Mouse (Mus musculus) kidney, adult 2 months (tissue): ENCODE results near the gene 2310022A10Rik. TPM values are rescaled to one million over a fixed set of nuclear protein-coding genes. Genes with fewer than 3 reads are reported as not detected.
A peak's percentile ranks its signal among the peaks of the same experiment; 100 is the strongest.

Source experiments
- DNase-seq: peaks from one replicate; pipeline ENCODE4 v3.0.0; 2021
- H3K27ac ChIP-seq: fragments of 200-500 bp; 2 replicates; pipeline ENCODE4 v1.5.1; 2012; ENCODE audit warnings: low read depth, low read length, control low read depth, inconsistent platforms; ENCODE audit not compliant: insufficient read depth
- H3K27me3 ChIP-seq: fragments of 200-500 bp; replicated peaks from 2 replicates; pipeline ENCODE4 v1.6.1; 2012; ENCODE audit warnings: mild to moderate bottlenecking, moderate library complexity, low read length, inconsistent platforms; ENCODE audit not compliant: control insufficient read depth, insufficient read depth
- H3K36me3 ChIP-seq: fragments of 200-500 bp; 2 replicates; pipeline ENCODE4 v1.6.1; 2012; ENCODE audit warnings: mild to moderate bottlenecking, moderate library complexity, low read length, inconsistent platforms; ENCODE audit not compliant: control insufficient read depth, insufficient read depth
- H3K4me1 ChIP-seq: fragments of 200-500 bp; 2 replicates; pipeline ENCODE4 v1.6.1; 2011; ENCODE audit warnings: low read length; ENCODE audit not compliant: control insufficient read depth, insufficient read depth
- H3K4me3 ChIP-seq: fragments of 200-500 bp; 2 replicates; pipeline ENCODE4 v1.5.1; 2011; ENCODE audit warnings: mild to moderate bottlenecking, low read depth, low read length, control low read depth; ENCODE audit not compliant: insufficient read depth
- CTCF ChIP-seq: fragments of 200-500 bp; conservative IDR thresholded peaks from 2 replicates; pipeline ENCODE4 v1.5.1; 2011; ENCODE audit warnings: low read depth, mild to moderate bottlenecking, control low read depth, low read length, moderate library complexity, mixed read lengths; ENCODE audit not compliant: insufficient read depth, insufficient read length
- POLR2A ChIP-seq: fragments of 200-500 bp; IDR thresholded peaks from one replicate; pipeline ENCODE4 v1.6.1; 2011; ENCODE audit warnings: low read depth, low read length, control low read depth
- WGBS: fragments of 180-500 bp; shearing (Covaris S2); methylation state at CpG from one replicate; pipeline ENCODE4 v1.1.7; 2018; 5-methylcytosine and 5-hydroxymethylcytosine counted together
- polyA plus RNA-seq: library from polyadenylated mRNA; depleted of rRNA; stranded (reverse); fragments of >200 nt; gene quantifications from 2 replicates; pipeline ENCODE4 v1.2.3, GENCODE M21; 2012

2310022A10Rik gene
- polyA plus RNA-seq, 1 experiment, result 19.3 TPM

- Histone ChIP-seq H3K36me3 (no peaks in the 10 kb centered on the region), H3K27ac (no peak overlapping the region; the same call in 1 of the 2 replicates), H3K27me3 (no peaks in the 10 kb centered on the region), H3K4me1 (peaks cover 4% of the 10 kb centered on the region; the same call in 1 of the 2 replicates), H3K4me3 (peak overlapping the region; percentile 7)
- TF ChIP-seq CTCF (no peak), POLR2A (no peak)
- no peak for DNase-seq
- 48% methylated on average over 5 of the region's 5 CpGs for WGBS
These were observed 963 bp upstream of the 2310022A10Rik start for GRCm38 (mm10) chr7:27552070-27552469.

GRCm38 (mm10) chr7:27560291-27560887, 7.4 kb downstream of the 2310022A10Rik start:
- Histone ChIP-seq H3K27me3 (no peaks in the 10 kb centered on the region), H3K4me3 (no peak overlapping the region), H3K4me1 (no peaks in the 10 kb centered on the region), H3K36me3 (no peaks in the 10 kb centered on the region), H3K27ac (no peak overlapping the region)
- 46% methylated on average over 8 of the region's 8 CpGs for WGBS
- TF ChIP-seq POLR2A (no peak), CTCF (no peak)
- no peak for DNase-seq

- DNase-seq, result no peak
- Histone ChIP-seq H3K27ac (no peak overlapping the region), H3K4me3 (no peak overlapping the region), H3K4me1 (no peaks in the 10 kb centered on the region), H3K36me3 (no peaks in the 10 kb centered on the region), H3K27me3 (no peaks in the 10 kb centered on the region)
- TF ChIP-seq POLR2A, result no peak
- no peak for TF ChIP-seq CTCF
- 77% methylated on average over 1 of the region's 1 CpGs for WGBS
These were observed 7.9 kb downstream of the 2310022A10Rik start for GRCm38 (mm10) chr7:27560978-27561377.

GRCm38 (mm10) chr7:27569580-27570224, 16.7 kb downstream of the 2310022A10Rik start:
- WGBS, result 83% methylated on average over 5 of the region's 5 CpGs
- Histone ChIP-seq H3K36me3 (no peaks in the 10 kb centered on the region; the same call in none of the 2 replicates), H3K27ac (no peak overlapping the region), H3K4me3 (no peak overlapping the region), H3K27me3 (no peaks in the 10 kb centered on the region), H3K4me1 (no peaks in the 10 kb centered on the region)
- TF ChIP-seq CTCF (no peak), POLR2A (no peak)
- no peak for DNase-seq

- H3K27ac ChIP-seq, result no peak overlapping the region
- WGBS, result 97% methylated on average over 4 of the region's 4 CpGs
- no peak overlapping the region for H3K4me3 ChIP-seq
- TF ChIP-seq CTCF (no peak), POLR2A (no peak)
- H3K4me1 ChIP-seq, result no peaks in the 10 kb centered on the region
- no peak for DNase-seq
- no peaks in the 10 kb centered on the region for H3K27me3 ChIP-seq
- no peaks in the 10 kb centered on the region; the same call in none of the 2 replicates for H3K36me3 ChIP-seq
These were observed 19.1 kb downstream of the 2310022A10Rik start for GRCm38 (mm10) chr7:27572133-27572532.

- DNase-seq, result no peak
- TF ChIP-seq POLR2A (no peak), CTCF (no peak)
- H3K36me3 ChIP-seq, result no peaks in the 10 kb centered on the region; the same call in 1 of the 2 replicates
- H3K27me3 ChIP-seq, result no peaks in the 10 kb centered on the region
- WGBS, result 92% methylated on average over 14 of the region's 14 CpGs
- H3K4me3 ChIP-seq, result no peak overlapping the region
- H3K4me1 ChIP-seq, result no peaks in the 10 kb centered on the region
- H3K27ac ChIP-seq, result no peak overlapping the region
These were observed 21.3 kb downstream of the 2310022A10Rik start for GRCm38 (mm10) chr7:27574124-27574880.

GRCm38 (mm10) chr7:27576914-27577313, 23.9 kb downstream of the 2310022A10Rik start:
- Histone ChIP-seq H3K27me3 (no peaks in the 10 kb centered on the region), H3K4me1 (no peaks in the 10 kb centered on the region), H3K4me3 (no peak overlapping the region), H3K27ac (no peak overlapping the region), H3K36me3 (no peaks in the 10 kb centered on the region)
- TF ChIP-seq CTCF, result peak; percentile 67
- TF ChIP-seq POLR2A, result no peak
- WGBS, result 69% methylated on average over 6 of the region's 6 CpGs
- peak; percentile 60 for DNase-seq
